Mouse (Mus musculus) left cerebral cortex, adult 11 months (tissue): ENCODE results near the gene Akap14.

Source experiments
- DNase-seq: peaks from one replicate; pipeline ENCODE4 v3.0.0; 2022; ENCODE audit warnings: low spot score

Gene Akap14

DNA sequence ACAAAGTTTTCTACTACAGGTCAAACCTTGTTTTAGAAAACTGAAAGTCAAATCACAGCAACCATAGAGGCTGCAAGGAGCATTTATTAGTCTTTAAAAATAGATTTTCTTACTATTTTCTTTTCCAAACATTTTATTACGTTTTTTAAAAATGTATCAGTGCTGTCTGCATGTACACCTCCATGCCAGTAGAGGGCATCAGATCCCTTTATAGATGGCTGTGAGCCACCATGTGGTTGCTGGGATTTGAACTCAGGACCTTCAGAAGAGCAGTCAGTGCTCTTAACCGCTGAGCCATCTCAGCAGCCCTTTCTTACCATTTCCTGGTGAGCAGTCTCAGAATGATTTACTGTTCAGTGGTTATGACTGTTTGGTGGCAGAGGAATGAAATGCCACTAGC is 64.8 kb downstream of the Akap14 start:
- DNase-seq = no peak
